Mouse (Mus musculus) olfactory bulb, adult 2 months (tissue): ENCODE results near the gene Babam2.

Source experiments
- CTCF ChIP-seq: fragments of 200-500 bp; IDR thresholded peaks from 2 replicates; pipeline ENCODE4 v1.5.1; 2012; ENCODE audit warnings: low read depth, mild to moderate bottlenecking, low read length, moderate library complexity; ENCODE audit not compliant: insufficient read depth
- POLR2A ChIP-seq: fragments of 200-500 bp; IDR thresholded peaks from 2 replicates; pipeline ENCODE4 v1.6.1; 2012; ENCODE audit warnings: mild to moderate bottlenecking, low read depth, low read length, moderate library complexity; ENCODE audit not compliant: insufficient read depth

GRCm38 (mm10) chr5:31907959-31908358 is 210.5 kb downstream of the Babam2 start:
- TF ChIP-seq CTCF (no peak), POLR2A (no peak)
